8 mouse cellular contexts compared by ENCODE assay signal in genomic region chr7:89907950-89908349, GRCm38 (mm10). TPM values are rescaled to one million over a fixed set of nuclear protein-coding genes. Genes with fewer than 3 reads are reported as not detected.
A peak's percentile ranks its signal among the peaks of the same experiment; 100 is the strongest.
DNase-seq lines count a peak whose midpoint lies in the region; ATAC-seq lines count a peak whose summit lies in the region.

No protein-coding gene starts in this region.

- no peaks in the 10 kb centered on the region for H3K36me3 ChIP-seq in forebrain, embryonic 13.5 days (ENCODE audit: poor library complexity, severe bottlenecking)
- H3K36me3 ChIP-seq in hindbrain, embryonic 10.5 days, result no peaks in the 10 kb centered on the region

- H3K27me3 ChIP-seq in forebrain, embryonic 13.5 days, result no peaks in the 10 kb centered on the region
- no peaks in the 10 kb centered on the region for H3K27me3 ChIP-seq in hindbrain, embryonic 10.5 days (ENCODE audit: insufficient read depth, poor library complexity, severe bottlenecking)

- ATAC-seq in forebrain, embryonic 13.5 days, result peak; percentile 61; the same call in 1 of the 2 replicates

- DNase-seq in NIH3T3 (ENCODE audit: low read depth), result peak; percentile 93
- peak; percentile 44 for DNase-seq in cerebellum, adult 11 months
- peak; percentile 72 for DNase-seq in hindbrain, embryonic 10.5 days (ENCODE audit: low spot score)
- peak; percentile 52 for DNase-seq in layer of hippocampus, adult 9-11 months
- peak; percentile 88 for DNase-seq in lung, postnatal 14 days
- peak; percentile 50 for DNase-seq in retina, postnatal 7 days (ENCODE audit: low read depth, low spot score)
- DNase-seq in urinary bladder, postnatal 25 days (ENCODE audit: low spot score), result peak; percentile 74

- H3K9me3 ChIP-seq in forebrain, embryonic 13.5 days (replicated peaks), result no peaks in the 10 kb centered on the region
- no peaks in the 10 kb centered on the region for H3K9me3 ChIP-seq in hindbrain, embryonic 10.5 days

- H3K4me3 ChIP-seq in forebrain, embryonic 13.5 days, result no peak overlapping the region
- no peak overlapping the region for H3K4me3 ChIP-seq in hindbrain, embryonic 10.5 days

- H3K4me1 ChIP-seq in forebrain, embryonic 13.5 days, result peaks cover 9% of the 10 kb centered on the region
- peaks cover 12% of the 10 kb centered on the region for H3K4me1 ChIP-seq in hindbrain, embryonic 10.5 days (replicated peaks)

- no peak overlapping the region for H3K9ac ChIP-seq in forebrain, embryonic 13.5 days

- no peak overlapping the region for H3K27ac ChIP-seq in forebrain, embryonic 13.5 days
- H3K27ac ChIP-seq in hindbrain, embryonic 10.5 days, result no peak overlapping the region

- H3K4me2 ChIP-seq in forebrain, embryonic 13.5 days, result no peak overlapping the region

- WGBS in forebrain, embryonic 13.5 days, result 22% methylated on average over 8 of the region's 8 CpGs
- WGBS in hindbrain, embryonic 10.5 days, result 19% methylated on average over 8 of the region's 8 CpGs

RNA-seq across cellular contexts. Expression of gene Ccdc81, which starts 4.5 kb away (rescaled TPM):
- 0.19 and 0.40 TPM in 2 replicates for polyA plus RNA-seq in forebrain, embryonic 13.5 days (2015; fragmentation: Nextera tagmentation; extraction: Ambion mirVana)
- polyA plus RNA-seq in hindbrain, embryonic 10.5 days (2016; fragmentation: Nextera tagmentation; extraction: Ambion mirVana), result 0.16 and 0.31 TPM in 2 replicates

RNA-seq across cellular contexts. Expression of gene Hikeshi, which starts 33.1 kb away (rescaled TPM):
- 173 and 174 TPM in 2 replicates for polyA plus RNA-seq in forebrain, embryonic 13.5 days (2015; fragmentation: Nextera tagmentation; extraction: Ambion mirVana)
- polyA plus RNA-seq in hindbrain, embryonic 10.5 days (2016; fragmentation: Nextera tagmentation; extraction: Ambion mirVana), result 166 and 168 TPM in 2 replicates
